Mouse (Mus musculus) frontal cortex, adult 2 months (tissue): ENCODE measurements around the gene Sprr2a1. TPM values are rescaled to one million over a fixed set of nuclear protein-coding genes. Genes with fewer than 3 reads are reported as not detected.
"Not testable (repeated sequence)": the region's sequence is repeated elsewhere in the genome, so short reads cannot be mapped to it uniquely, and the experiment has no call there.

ENCODE experiments used
- DNase-seq, 2 experiments: peaks; one replicate each; pipeline ENCODE4 v3.0.0; 2022; ENCODE audit warnings: low spot score in 1 of 2; ENCODE audit errors: extremely low spot score in 1 of 2
- polyA plus RNA-seq: library from polyadenylated mRNA; depleted of rRNA; stranded (reverse); fragments of >200 nt; gene quantifications from 2 replicates; pipeline ENCODE4 v1.2.3, GENCODE M21; 2012; rRNA removed

Gene Sprr2a1
- 0.06 TPM in 1 of 2 replicates, not detected in the other for polyA plus RNA-seq

DNA sequence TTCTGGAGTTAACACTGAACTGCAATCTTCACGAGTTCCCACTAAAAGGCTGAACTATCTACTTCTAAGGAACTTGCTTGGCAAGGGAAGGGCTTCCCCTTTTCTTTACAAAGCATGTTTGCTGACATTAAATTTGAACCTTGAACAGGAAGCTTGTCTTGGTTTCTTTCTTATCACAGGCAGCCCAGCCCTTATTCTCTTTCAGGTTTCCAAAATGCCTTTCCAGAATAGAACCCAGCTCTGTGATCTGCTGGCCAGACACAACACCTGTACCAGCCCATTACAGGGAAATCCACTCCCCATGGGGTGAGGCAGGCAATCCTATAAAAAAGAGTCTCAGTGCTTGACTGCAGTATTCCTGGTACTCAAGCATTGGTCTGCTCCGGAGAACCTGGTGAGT, at the start of gene Sprr2a1, which contains the start of gene Sprr2a2:
Gene Sprr2a1, plus strand, starts transcription at position 231 of the 400 bp plus-strand sequence.
Gene Sprr2a2, plus strand, starts transcription at position 352 of the 400 bp plus-strand sequence.
- not testable (repeated sequence) for DNase-seq

- no peak for DNase-seq
These were observed 45.8 kb upstream of the Sprr2a1 start for GRCm38 (mm10) chr3:92169847-92170246.

GRCm38 (mm10) chr3:92176880-92177279, 38.7 kb upstream of the Sprr2a1 start:
- no peak for DNase-seq

DNA sequence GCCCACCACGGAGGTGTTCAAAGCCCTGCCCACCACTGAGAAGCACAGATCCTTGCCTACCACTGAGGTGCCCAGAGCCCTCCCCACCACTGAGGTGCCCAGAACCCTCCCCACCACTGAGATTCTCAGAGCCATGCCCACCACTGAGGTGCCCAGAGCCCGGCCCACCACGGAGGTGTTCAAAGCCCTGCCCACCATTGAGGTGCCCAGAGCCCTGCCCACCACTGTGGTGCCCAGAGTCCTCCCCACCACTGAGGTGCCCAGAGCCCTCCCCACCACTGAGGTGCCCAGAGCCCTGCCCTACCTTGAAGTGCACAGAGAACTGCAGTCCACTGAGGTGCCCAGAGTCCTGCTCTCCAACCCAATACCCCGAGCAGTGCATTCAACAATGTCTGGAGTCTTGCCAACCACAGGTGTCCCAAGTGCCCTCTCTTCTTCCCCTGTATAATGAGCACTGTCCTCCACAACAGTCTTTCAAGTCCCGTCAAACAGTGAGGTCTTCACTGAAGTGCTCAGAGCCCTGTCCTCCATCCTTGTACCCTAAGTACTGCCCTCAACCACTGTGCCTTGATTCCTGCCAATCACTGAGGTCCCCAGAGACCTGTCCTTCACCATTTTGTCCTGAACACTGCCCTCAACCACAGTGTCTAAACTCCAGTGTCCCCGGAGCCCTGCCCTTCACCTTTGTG, 19.9 kb upstream of the Sprr2a1 start:
- DNase-seq, result no peak

GRCm38 (mm10) chr3:92211133-92211925, 4.3 kb upstream of the Sprr2a1 start:
- DNase-seq, result not testable (repeated sequence)

GRCm38 (mm10) chr3:92212059-92212458, 3.5 kb upstream of the Sprr2a1 start:
- not testable (repeated sequence) for DNase-seq

DNA sequence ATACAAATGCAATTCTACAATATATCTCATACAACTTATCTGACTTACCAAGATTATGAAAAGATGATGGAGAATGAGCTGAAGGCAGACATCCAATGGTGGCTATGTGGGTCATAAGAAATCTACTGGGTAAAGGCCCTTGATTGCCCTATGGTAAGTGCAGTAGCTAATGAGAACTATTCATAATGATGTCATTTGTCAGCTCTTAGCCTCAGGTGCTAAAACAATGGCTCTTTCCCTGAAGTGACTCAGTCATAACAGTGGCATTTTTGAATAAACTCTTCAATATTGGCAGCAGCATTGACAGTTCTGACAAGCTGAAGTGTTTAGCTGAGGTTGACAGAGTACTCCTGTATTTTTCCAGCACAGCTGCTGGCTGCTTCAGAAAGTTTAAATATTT, 1.9 kb upstream of the Sprr2a1 start:
- not testable (repeated sequence) for DNase-seq

GRCm38 (mm10) chr3:92219031-92219430, 3.4 kb downstream of the Sprr2a1 start:
- DNase-seq, result not testable (repeated sequence)

DNA sequence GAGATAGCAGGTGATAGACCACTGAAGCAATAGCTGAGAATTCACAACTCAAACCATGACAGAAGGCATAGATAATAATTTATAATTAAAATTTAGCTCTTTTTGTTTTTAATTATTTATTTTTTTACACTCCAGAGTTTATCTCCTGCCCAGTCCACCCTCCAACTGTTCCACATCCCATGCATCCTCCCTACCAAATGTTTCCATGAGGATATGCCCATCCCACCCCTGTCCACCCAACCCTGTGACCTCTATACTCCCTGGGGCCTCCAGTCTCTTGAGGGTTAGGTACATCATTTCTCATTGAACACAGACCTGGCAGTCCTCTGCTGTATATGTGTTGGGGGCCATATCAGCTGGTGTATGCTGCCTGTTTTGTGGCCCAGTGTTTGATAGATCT, 8.1 kb downstream of the Sprr2a1 start:
- not testable (repeated sequence) for DNase-seq

DNA sequence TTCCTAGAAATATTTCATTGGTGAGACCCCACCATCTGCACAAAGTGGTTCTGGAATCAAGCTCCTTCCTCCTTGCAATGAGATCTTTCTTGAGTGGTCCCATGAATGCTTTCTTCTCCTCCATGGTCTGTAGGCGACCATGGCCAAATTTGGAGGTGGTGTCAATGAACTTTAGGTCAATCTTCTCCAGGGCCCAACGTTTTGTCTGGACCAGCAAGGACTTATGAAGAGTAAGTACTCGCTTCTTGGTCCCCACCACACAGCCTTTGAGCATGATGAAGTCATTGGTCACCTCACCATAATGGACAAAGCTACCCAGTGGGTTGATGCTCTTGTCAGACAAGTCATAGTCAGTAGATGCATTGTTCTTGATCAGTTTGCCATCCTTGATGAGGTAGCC, 11.8 kb downstream of the Sprr2a1 start:
- not testable (repeated sequence) for DNase-seq

GRCm38 (mm10) chr3:92236463-92237189, 21.0 kb downstream of the Sprr2a1 start:
- not testable (repeated sequence) for DNase-seq

- DNase-seq, result not testable (repeated sequence)
These were observed 23.1 kb downstream of the Sprr2a1 start for GRCm38 (mm10) chr3:92238736-92239135.

GRCm38 (mm10) chr3:92239197-92239596, 23.6 kb downstream of the Sprr2a1 start:
- not testable (repeated sequence) for DNase-seq

DNA sequence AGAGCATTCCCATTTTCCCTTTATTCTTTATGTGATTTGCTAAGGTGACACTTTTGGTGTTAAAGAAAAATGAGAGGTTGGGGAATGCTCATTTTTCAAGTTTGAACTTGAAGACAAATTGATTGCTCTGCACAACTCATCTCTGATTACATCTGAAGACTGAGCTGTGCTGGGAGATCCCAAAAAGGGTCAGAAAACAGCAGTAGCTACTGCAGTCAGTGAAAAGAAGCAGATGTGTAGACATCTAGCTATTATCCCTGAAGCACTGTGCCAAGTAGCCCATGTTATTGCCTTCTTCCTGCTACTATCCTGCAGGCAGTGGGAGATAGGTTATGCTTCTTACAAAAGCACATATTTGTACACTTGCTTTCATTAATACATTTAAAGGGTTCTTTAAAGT, 29.2 kb downstream of the Sprr2a1 start:
- not testable (repeated sequence) for DNase-seq

DNA sequence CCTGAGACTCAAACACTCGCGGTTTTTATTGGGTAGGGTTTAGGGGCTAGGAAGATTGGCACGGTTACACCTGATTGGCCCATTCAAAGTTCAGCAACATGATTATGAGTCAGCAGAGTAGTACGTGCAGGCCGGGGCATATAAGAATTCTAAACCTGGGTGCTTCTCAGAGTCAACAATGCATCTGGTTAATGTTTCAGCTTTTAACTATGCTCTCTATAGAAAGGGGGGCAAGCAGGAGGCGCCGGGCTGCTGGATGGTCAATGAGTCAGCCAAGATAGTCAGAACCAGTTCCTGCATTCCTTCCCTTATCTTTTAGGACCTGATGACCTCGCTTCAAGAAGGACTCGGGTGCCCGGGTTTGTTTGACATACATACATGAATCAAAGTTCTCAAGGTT, 30.6 kb downstream of the Sprr2a1 start:
- not testable (repeated sequence) for DNase-seq

GRCm38 (mm10) chr3:92248494-92248893, 32.9 kb downstream of the Sprr2a1 start:
- DNase-seq, result not testable (repeated sequence)

DNA sequence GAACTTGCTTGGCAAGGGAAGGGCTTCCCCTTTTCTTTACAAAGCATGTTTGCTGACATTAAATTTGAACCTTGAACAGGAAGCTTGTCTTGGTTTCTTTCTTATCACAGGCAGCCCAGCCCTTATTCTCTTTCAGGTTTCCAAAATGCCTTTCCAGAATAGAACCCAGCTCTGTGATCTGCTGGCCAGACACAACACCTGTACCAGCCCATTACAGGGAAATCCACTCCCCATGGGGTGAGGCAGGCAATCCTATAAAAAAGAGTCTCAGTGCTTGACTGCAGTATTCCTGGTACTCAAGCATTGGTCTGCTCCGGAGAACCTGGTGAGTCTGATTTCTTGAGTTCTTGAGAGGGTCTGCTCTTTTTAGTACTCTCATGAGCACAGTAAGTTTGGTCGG, 34.9 kb downstream of the Sprr2a1 start:
- DNase-seq, result not testable (repeated sequence)

DNA sequence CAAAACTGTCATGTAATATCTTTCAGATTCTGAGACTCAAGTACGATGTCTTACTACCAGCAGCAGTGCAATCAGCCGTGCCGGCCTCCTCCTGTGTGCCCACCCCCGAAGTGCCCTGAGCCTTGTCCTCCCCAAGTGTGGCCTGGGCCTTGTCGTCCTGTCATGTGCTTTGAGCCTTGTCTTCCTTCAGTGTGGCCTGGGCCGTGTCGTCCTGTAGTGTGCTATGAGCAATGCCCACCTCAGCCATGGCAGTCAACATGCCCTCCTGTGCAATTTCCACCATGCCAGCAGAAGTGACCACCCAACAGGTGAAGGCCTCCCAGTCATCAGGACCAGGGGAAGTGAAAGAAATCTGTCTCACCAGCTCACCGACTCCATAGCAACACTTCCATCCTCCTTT, 38.3 kb downstream of the Sprr2a1 start:
- not testable (repeated sequence) for DNase-seq

GRCm38 (mm10) chr3:92258526-92258925, 42.9 kb downstream of the Sprr2a1 start:
- DNase-seq, result not testable (repeated sequence)

GRCm38 (mm10) chr3:92263462-92263861, 47.9 kb downstream of the Sprr2a1 start:
- not testable (repeated sequence) for DNase-seq
